Mouse (Mus musculus) c-Kit-negative CD71-positive TER-119-positive erythroid progenitor cells, embryonic 14.5 days (primary cell): Measurements from ENCODE around the gene Dhrs13.

ENCODE experiments used
- DNase-seq: peaks from one replicate; pipeline ENCODE4 v3.0.0-alpha.2; 2013; ENCODE audit warnings: low read depth, low spot score

The Dhrs13 gene

GRCm38 (mm10) chr11:78031947-78032808, at the start of gene Dhrs13:
Dhrs13 (plus strand) TSS chr11:78032280.
- peak; percentile 84 for DNase-seq

- peak; percentile 96 for DNase-seq
Observed at GRCm38 (mm10) chr11:77982441-77982905, 49.6 kb upstream of the Dhrs13 start, which contains the start of gene Phf12. Phf12 (plus strand) TSS chr11:77982754.

GRCm38 (mm10) chr11:77983191-77983936, 48.7 kb upstream of the Dhrs13 start:
- DNase-seq, result no peak

- DNase-seq, result peak; percentile 62
Observed at GRCm38 (mm10) chr11:77983937-77984835, 47.9 kb upstream of the Dhrs13 start.

- DNase-seq, result no peak
Observed at GRCm38 (mm10) chr11:77984836-77985231, 47.2 kb upstream of the Dhrs13 start.

GRCm38 (mm10) chr11:77985541-77986065, 46.5 kb upstream of the Dhrs13 start:
- DNase-seq, result no peak

GRCm38 (mm10) chr11:77989071-77989690, 42.9 kb upstream of the Dhrs13 start:
- DNase-seq, result no peak

GRCm38 (mm10) chr11:77995556-77995955, 36.5 kb upstream of the Dhrs13 start:
- no peak for DNase-seq

GRCm38 (mm10) chr11:78006446-78006845, 25.6 kb upstream of the Dhrs13 start:
- no peak for DNase-seq

GRCm38 (mm10) chr11:78019676-78020075, 12.4 kb upstream of the Dhrs13 start:
- peak; percentile 63 for DNase-seq

GRCm38 (mm10) chr11:78023607-78024006, 8.5 kb upstream of the Dhrs13 start:
- no peak for DNase-seq

- DNase-seq, result no peak
Observed at GRCm38 (mm10) chr11:78029240-78029639, 2.8 kb upstream of the Dhrs13 start.

GRCm38 (mm10) chr11:78030600-78030999, 1.5 kb upstream of the Dhrs13 start:
- no peak for DNase-seq

GRCm38 (mm10) chr11:78031389-78031788, 691 bp upstream of the Dhrs13 start:
- no peak for DNase-seq

- DNase-seq, result no peak
Observed at GRCm38 (mm10) chr11:78032809-78033195, 722 bp downstream of the Dhrs13 start.

- DNase-seq, result no peak
Observed at GRCm38 (mm10) chr11:78033931-78034617, 2.0 kb downstream of the Dhrs13 start.

GRCm38 (mm10) chr11:78036791-78037190, 4.7 kb downstream of the Dhrs13 start:
- no peak for DNase-seq

GRCm38 (mm10) chr11:78037831-78038752, 6.0 kb downstream of the Dhrs13 start, which contains the start of gene Flot2:
Flot2 (plus strand) TSS chr11:78037931.
- no peak for DNase-seq

- DNase-seq, result no peak
Observed at GRCm38 (mm10) chr11:78040878-78041277, 8.8 kb downstream of the Dhrs13 start.
